Mouse (Mus musculus) Muller cell, postnatal 12 days (primary cell): ENCODE measurements around the gene Pxk.
"Not testable (repeated sequence)": the region's sequence is repeated elsewhere in the genome, so short reads cannot be mapped to it uniquely, and the experiment has no call there.

Source experiments
- DNase-seq: peaks from one replicate; pipeline ENCODE4 v3.0.0-alpha.2; 2015; ENCODE audit errors: inconsistent ontology term

Pxk gene

DNA sequence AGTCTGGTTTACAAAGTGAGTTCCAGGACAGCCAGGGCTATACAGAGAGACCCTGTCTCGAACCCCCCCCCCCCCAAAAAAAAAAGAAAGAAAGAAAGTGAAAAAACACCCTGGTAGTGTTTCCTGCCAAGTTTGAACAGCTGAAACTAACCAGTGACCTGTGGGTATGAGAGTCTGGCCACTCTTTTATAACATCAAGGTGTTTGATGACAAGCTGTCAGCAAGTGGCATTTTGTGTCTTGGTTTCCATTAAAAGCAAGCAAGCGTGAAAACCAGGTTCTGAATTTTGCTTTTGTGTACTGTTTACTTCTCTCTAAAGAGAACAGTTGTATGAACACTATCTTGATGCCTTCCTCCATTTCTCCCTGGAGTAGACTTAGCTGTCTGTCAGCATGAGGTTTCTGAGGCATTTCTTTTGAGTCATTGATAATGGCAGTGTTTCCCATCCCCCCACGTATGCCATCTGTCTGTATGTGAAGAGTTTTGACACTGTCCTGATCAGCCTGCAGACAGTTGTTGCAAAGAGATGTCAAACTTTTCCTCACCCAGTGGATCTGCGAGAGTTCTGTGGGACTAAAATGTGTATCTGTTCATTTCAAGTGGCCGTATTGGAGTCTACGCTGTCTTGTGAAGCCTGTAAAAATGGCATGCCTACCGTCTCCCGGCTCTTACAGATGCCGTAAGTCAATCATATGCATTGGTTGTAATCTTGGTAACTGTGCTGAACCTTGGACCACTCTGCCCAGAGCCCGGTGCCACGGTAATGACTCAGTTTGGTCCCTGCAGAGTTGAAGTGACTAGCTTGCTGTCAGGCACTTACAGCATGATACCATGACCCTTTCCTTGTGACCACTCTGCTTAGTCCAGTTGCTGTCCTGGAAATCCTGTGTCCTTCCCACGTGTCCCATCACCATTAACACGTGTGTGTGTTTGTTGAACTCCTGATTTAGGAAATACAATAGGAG is 47.9 kb downstream of the Pxk start:
- no peak for DNase-seq

DNA sequence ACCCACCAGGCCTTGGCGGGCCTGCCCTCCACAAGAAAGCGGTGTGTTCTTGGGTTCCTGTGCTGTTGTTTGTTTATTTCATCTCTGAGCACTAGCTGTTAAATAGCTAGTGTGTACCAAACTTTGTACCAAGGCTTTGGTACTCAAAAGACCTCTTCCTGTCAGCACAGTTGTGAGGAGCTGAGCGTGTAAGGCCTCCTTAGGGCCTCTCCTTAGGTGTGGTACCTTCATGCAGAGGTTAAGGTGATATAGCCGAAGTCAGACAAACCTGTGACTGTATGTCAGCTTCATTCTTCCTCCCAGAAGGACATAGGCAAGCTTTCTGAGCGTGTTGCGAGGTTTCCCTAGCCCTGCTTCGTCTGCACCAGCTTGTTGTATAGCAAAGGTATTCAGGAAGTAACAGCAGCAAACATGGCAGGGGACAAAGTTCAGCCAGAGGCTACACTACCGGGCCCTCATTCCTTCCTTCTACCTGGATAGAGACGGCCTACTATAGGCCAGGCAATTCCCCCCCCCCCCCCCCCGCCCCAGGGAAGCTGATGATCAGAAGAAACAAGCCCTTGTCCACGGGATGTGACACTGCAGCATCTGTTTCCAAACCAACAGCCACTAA is 48.7 kb downstream of the Pxk start:
- no peak for DNase-seq

DNA sequence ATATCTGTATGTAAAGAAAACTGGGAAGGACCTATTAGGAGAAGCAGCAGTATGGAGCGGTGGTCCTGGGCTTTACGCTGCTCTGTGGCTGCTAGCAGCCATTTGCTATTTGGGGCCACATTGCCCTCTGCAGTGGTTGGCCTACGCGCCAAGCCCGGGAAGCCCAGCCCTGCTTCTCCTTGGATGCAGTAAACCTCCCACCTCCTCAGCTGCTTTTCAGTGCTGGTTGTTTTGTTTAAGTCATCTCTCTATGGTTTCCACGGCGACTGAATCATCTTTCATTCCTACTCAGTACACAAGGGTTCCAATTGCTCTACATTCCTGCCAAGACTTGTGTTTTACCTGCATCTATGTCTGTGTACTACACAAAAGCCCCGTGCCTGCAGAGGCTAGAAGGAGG is 50.8 kb downstream of the Pxk start:
- no peak for DNase-seq

DNA sequence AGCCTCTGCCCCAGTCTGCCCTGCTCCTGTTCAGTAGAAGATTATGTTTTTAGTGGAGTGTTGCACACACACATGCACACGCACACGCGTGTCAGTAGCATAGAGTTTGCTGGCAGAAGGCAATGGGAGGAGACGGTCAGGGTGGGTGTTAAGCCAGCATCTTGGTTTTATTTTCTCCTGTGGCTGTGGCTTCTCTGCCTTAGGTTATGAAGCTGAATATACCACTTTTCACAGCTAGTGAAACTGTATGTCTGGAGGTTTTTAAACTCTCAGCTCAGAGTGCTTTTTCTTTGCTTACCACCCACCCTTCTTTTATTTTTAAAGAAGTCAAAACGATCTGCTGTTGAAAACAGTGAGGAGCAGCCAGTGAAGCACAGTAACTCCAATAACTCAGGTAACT is 53.7 kb downstream of the Pxk start:
- DNase-seq = no peak

DNA sequence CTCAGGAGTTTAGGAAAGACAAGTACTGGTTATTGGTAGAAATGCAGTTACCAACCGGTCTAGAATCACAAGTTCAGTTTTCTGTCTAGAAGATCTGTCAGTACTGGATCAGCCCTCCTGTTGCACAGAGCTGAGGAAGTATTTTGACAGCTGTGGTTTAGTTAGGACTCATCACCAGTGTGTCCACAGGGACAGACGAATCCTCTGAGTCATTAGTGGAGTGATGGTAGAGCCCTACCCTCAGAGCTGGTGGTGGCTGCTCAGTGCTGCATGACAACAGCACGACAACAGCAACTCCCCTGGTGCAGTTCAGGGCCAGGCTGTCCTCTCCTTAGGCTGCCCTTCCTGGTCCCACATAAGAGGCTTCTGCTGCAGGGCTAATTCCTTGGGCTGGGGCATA is 56.1 kb downstream of the Pxk start:
- peak; percentile 17 for DNase-seq

DNA sequence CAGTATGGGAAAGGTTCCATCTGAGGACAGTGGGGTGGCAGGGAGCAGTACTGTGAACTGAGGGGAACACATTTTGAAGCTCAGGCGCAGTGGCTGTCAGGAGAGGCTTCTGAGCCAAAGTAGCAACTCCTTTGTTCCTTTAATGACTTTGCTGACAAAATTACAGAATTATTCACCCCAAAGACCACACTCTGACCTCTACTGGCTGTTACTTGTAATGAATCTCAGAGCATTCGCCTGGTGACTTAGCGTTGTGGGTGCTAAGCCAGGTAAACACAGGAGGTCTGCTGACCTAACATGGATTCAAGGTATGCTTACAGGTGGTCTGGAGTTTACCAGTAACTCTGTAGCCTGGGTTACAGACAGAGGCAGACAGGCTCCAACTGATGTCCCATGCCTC is 58.9 kb downstream of the Pxk start:
- peak; percentile 24 for DNase-seq

DNA sequence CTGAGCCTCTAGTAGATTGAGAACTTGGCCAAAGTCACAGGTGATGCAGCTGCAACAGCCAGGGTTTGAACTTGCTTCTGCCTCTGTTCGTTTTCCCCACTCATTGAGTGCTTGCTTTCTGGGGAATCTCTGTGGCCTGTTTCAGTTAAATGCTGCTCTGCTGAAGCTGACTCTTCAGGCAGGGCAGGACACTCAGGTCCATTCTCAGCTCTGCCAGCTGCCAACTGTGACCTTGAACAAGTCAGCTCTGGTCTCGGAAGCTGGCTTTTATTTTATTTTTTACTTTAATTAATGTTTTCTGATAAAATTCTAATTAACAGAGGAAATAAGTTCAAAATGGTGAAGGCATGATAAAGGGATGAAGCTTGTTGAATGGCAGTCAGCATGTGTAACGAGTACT is 60.7 kb downstream of the Pxk start:
- no peak for DNase-seq

DNA sequence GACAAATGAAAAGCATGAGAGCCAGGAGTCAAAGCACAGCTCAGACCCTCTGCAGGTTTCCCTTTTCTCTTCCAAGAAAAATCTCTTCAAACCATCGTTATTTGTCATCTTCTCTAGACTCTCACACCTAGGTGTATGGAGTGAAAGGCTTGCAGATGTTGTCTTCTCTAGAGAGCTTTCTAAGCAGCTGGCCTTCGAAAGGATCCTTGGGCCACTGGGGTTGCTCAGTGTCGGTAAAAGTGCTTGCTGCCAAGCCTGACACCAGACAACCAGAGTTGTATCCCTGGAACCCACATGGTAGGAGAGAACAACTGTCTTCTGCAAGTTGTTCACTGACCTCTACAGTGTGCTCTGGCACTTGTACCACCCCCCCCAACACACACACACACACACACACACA is 61.1 kb downstream of the Pxk start:
- DNase-seq = no peak

DNA sequence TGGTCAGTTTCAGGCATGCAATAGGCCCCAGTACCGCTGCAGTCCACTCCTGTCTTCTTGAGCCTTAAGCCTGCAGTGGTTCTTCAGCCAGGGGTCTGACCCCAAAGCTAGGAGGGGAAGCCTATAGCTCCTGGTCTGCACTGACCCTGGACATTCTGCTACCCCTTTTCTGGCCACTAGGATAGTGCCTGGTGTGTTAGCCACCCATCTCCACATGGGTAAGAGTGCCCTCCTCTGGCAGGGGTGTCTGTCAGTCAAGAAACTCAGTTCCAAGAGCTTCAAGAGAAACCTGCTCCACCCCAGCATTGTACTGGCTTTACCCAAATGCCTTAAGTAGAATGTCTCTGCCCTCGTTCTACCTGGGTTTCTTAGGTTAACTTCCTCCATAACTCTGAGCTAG is 63.8 kb downstream of the Pxk start:
- no peak for DNase-seq

DNA sequence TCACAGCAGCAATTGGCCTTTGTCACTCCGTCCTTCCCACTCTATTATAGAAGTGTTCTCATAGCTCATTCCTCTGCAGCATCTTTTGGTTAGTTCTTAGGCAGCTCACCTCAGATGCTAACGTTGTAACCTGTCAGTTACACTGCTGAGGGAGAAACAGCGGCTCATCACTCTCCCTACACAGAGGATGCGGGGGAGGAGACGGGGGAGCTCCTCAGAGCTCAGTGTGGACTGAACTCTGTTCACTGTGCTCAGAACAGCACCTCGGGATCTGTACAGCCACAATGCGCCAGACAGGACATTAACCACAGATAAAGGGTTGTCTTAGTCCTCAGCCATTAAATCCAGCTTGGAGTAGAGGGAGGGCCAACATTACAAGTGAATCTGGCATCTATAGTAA is 66.5 kb downstream of the Pxk start:
- DNase-seq = no peak

DNA sequence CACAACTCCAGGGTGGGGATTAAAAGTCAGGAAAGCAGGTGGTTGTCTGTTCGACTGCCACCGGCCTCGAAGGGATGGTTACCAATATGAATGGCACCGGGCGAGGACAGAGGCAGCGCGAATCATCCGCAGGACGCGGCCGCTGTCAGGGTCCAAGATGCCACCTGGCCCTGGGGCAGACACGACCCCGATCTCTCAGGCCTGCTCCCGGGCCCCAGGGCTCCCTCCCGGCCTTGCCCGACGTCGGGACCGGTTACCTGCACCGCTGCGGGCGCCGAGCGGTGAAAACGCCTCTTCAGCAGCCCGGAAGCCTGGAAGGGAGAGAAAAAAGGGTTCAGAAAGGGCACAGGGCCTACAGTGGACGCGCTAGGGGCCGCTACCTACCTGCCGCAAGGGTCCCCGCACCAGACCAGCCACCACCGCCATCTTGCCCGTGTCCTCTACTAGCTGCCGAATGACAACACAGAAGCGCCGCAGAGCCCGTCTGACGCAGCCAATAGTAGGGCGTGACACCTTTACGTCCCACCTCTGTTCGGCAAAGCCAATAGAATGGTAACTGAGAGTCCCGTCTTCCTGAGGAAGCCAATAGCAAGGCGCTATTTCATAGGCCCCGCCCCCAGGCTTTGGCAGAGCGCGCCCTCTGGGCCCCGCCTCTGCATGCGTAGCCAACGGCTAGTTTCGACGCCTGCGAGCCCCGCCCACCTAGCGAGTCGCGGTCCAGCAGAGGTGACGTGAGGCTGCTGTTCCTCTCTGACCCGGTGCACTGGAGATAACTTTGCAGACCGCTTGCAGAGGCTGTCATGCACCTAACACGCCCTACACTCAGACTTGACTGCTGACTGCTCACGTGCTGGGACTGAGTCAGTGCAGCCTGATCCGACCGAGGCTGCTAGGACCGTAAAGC is 74.7 kb downstream of the Pxk start, which contains the start of gene Pdhb:
Pdhb (minus strand) TSS at position 519 of the 904 bp plus-strand sequence.
- peak; percentile 99 for DNase-seq

DNA sequence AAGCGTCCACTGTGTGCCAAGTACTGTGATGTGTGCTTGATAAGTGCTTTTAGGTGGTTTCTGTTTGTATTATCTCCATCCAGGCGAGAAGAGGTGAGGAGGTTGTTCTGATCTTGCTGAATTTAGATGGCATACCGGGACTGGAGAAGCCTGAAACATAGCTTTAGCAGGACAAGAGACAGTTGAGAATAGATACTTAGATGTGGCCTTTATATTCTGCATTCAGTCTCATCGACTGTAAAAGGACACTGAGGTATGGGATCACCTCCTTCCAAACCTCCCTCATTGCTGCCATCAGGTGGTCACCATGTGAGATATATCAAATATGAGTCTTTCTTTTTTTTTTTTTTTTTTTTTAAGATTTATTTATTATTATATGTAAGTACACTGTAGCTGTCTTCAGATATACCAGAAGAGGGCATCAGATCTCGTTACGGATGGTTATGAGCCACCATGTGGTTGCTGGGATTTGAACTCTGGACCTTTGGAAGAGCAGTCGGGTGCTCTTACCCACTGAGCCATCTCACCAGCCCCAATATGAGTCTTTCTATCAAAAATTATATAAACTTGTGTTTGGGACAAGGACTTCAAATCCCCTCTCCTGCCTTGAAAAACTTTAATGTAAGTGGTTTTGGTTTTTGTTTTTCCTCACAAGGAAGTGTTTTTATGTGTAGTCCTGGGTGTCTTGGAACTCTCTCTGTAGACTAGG is 75.7 kb downstream of the Pxk start:
- not testable (repeated sequence) for DNase-seq

DNA sequence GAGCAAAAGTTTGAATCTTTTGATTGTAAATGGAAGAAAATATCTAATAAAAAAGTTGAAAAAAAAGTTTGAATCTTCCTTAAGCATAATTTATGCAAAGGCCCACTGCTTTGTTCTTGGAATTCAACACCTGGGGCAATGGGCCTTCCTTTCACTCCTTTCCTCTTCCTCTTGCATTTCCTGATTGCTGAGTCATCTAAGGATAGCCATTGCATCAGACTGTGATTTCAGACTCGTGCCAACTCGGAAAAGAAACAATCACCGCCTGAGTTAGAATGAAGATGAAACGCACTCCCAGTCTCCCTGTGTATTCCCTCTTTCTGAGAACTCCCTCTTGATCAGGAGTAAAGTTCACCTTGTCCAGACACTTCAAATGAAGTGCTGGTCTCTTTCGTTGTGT is 76.6 kb downstream of the Pxk start:
- DNase-seq = no peak

DNA sequence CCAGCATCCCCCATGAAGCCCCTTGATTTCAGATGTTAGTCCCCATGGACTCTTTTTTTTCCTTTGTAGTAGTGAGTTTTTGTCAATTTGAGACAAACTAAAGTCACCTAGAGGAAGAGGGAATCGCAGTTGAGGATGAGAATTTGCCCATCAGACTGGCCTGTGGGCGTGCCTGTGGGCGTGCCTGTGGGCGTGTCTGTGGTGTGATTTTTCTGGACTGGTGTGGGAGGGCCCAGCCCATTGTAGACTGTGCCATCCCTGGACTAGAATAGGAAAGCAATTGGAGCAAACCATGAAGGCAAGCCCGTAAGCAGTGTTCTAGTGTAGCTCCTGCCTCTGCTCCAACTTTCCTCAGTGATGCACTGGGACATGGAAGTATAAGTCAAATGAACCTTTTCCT is 78.2 kb downstream of the Pxk start:
- DNase-seq = peak; percentile 55

DNA sequence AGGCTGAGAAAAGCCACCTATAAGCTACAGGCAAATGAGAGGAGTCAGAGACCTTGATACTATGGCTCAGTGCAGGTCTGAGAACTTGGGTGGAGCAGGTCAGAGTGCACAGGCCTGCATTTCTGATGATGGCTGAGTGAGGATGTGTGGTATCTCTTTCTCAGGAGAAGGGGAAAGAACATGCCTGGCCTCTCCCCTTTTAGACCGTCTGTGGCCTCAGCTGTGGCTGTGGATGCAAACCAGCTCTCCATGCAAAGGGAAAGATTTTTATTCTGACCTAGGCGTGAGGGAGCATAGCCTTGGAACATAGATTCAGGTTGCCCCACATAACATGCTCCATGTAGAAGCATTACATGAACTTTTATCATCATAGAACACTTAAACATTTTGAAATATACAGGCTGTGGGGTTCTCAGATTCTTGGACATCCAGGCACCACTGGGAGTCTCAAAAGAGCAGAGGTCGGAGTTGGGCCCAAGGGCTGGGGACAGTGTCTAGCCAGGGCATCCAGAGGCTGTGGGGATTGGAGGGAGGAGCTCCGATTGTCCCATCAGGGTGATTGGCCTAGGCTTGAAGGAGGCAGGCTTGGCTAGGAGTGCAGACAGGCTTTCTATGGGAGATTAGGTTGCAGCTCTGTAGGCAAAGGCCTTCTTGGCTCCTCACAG is 82.5 kb downstream of the Pxk start:
- DNase-seq = no peak

DNA sequence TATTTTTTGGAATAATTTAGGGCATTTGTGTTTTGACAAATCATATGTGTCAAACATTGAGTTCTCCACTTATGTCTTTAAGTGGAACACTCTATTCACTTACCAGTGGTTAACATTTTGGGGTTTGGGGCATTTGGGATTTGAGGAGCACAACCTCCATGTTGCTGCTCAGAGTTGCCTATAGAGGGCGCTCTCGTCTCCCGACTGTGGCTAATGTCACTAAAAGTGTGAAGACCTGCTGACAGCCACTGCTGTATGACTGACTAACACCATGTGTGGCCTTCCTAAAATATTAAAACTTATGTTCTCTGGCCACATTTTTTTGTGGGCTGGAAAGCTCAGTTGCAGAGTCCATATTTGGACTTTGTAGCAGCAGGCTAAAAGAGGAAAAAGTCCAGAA is 85.3 kb downstream of the Pxk start:
- no peak for DNase-seq

DNA sequence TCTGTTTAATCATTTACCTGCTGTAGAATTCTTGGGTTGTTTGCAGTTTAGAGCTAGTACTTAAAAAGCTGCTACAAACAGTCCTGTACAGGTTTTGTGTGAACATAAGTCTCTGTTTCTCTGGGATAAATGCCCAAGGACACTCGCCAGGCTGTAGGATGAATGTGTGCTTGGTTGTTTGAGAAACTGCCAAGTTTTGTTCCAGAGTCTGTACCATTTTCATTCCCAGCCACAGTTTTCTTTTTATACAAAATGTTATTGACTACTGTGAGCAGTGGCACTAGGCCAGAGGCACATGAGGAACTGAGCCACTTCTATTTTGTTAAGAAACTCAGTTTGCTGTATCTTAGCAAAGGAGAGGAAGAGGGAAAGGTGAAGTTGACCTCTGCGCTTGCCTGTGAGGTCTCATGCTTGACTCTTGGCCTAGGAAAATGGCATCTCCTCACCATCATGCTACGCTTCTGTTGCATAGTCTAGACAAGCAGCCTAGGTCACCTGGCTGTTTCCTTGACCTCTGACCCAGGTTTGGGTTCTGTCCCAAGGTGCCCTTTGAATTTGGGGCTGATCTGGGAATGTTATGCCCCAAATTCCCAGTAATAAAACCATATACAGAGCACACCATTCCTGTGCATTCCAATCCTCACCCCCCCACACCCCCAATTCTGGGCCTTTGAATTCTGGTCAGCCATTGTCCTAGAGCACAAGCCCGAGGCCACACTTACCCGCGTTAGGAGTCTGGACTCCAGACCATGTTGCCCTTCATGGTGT is 88.5 kb downstream of the Pxk start:
- DNase-seq = no peak

DNA sequence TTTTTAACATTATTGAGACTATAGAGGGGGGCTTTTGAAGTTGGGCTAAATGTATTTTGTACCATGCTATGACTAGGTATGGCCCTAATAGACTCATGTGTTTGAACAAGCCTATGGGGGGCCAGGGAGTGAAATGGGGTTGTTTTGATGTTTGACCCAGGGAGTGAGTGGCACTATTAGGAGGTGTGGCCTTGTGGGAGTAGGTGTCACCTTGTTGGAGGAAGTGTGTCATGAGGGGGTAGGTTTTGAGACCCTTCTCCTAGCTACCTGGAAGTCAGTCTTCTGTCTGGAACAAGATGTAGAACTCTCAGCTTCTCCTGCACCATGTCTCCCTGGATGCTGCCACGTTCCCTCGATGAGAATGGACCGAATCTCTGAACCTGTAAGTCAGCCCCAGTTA is 92.5 kb downstream of the Pxk start:
- DNase-seq = no peak

DNA sequence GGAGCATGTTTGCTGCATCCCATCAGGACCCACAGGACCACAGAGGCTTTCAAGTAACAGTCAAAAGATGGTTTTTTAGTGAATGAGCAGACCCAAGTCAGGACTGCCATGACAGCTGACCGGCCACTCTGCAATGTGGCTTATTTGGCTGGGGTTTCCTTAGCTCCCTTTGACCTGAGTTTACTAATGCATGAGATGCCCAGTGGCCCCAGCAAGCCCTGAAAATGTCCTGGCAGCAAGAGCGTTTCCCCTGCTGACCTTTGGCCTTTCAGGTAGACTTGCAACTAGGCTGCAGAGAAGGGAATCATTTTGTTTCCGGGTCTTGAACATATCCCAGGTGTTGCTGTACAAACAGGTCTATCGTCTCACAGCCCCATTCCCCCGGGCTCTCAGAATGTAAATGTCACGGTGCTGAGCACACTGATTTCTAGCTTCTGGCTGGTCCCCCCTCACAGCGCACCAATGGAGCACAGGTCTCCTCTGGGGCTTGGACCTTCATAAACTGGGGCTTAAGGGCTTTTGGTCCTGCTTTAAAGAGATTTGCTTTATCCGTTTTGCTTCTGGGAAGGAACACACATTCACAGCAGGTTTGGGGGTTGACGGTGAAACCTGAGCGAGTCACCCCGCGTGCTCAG is 93.4 kb downstream of the Pxk start:
- DNase-seq = no peak

DNA sequence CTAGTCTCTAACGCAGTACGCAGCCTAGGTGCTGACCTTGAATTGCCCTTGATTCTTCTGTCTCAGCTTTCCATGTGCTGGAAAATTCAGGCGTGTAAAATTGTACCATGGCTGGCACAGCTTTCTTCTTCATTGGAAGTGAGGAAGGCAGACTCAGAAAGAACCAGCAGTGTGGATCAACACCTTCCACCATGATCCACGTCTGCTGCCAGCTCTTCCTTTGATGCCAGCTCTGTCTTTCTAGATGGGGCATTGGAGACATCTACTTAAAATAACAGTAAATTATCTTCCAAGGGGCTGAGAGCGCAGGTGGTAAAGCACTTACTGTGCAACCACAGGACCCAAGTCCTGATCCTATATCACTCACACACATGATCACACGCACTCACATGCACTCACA is 94.7 kb downstream of the Pxk start:
- no peak for DNase-seq
